Mouse (Mus musculus) G1E (cell line): ENCODE results near the gene Tubb4a.

Source experiments
- CTCF ChIP-seq: IDR thresholded peaks from 2 replicates; pipeline ENCODE4 v1.5.1; 2012; ENCODE audit warnings: low read depth, low read length, inconsistent platforms, mixed read lengths
- GATA1 ChIP-seq: IDR thresholded peaks from 2 replicates; pipeline ENCODE4 v1.6.1; 2012; ENCODE audit warnings: borderline replicate concordance, low read length, inconsistent platforms, mixed read lengths
- TAL1 ChIP-seq: conservative IDR thresholded peaks from 2 replicates; pipeline ENCODE4 v1.6.1; 2012; ENCODE audit warnings: low read depth, low read length, inconsistent platforms, mixed read lengths

GRCm38 (mm10) chr17:57031661-57032420, 55.7 kb downstream of the Tubb4a start:
- no peak for TF ChIP-seq GATA1
- no peak for TF ChIP-seq CTCF
- no peak for TF ChIP-seq TAL1
